Mouse (Mus musculus) right cerebral cortex, postnatal 36 days (tissue): ENCODE results near the gene Magi1.
A peak's percentile ranks its signal among the peaks of the same experiment; 100 is the strongest.

Experiments used
- DNase-seq, 2 experiments: peaks; one replicate each; pipeline ENCODE4 v3.0.0; 2022; ENCODE audit warnings: low spot score in 2 of 2, mixed read lengths in 1 of 2

Gene Magi1

DNA sequence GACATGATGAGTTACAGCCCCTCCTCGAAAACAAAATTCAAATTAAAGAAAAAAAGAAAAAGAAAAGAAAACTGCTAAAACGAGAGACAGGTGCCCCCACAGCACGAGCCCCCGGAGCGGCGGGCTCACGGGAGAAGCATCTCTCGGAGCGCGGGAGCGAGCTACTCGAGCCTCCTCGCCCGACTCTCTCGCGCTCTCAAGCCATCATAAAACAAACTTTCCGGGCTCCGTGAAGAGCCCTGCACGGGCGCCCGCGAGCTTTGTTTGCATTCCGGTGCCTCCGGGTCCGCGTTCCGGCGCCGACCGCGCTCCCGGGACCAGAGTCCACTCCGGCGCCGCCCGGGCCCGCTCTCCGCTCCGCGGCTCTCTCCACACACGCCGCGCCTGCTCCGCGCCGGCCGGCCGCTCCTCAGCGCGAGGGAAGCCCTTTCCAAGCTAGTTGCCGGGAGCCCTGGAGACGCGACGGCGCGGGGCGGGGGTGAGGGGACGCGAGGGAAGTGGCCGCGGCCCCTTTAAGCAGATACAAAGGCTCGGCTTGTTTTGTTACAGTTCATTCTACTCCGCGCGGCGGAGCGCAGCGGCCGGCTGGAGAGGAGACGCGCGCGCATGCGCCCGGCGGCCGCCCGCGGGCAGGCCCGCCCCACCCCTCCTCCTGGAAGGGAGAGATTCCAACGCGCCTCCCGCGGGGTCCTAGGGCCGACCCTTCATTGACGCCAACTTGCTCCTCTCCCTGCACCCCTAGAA lies at the start of gene Magi1:
Gene Magi1, minus strand, starts transcription at position 600 of the 744 bp plus-strand sequence.
- peak; percentile 94 for DNase-seq

DNA sequence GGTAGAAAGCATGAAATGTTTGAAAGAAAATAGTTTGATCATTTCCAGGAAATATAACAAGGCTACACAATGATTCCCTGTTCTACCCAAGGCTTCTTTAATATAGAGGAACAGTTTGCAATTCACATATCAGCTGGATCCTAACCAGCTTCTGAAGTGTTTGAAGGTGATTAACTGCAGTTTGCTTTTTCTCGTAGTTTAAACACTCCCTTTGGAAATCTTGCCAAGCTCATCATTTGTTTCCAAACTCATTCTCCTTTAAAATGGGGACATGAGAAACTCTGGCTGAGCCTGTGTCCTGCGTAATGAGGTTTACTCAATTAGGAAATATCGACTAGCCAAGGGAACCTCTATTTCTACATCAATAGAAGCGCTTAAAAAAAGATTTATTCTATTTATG lies 43.4 kb upstream of the Magi1 start:
- DNase-seq = no peak

DNA sequence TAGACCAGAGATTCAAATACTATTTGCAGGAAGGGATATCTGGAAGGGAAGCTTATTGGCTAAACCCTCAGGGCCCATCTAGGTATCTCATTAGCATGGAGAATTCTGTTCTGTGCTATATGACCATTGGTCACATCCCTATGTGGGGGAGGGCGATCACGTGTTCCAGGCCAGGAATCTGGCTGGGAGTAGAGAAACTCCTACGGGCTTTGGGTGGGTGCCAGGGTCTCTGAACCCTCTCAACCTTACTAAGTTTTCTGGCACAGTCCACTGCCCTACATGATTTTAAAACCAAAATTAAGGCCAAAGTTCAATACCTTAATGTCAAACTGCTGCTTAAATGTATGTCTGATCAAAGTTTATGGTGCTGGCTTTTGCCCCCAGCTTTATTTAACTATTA lies 33.2 kb upstream of the Magi1 start:
- no peak for DNase-seq

DNA sequence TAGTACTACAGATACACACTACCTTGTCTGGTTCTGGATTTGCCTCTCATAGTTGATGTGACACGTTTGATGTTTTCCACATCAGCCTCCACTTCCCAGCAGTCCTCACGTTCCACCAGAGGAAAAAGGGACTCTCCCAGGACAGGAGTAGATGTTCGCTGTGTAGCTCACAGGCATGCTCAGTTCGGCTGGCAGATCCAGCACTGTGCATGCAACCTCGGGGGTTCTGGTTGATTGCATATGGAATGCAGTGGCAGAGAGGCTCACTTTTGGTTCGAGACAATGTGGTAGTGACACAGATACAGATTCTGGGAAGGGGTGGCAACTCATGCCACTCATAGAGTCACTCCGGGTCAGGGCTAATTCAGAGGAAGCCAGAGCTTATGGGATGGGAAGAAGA lies 28.6 kb upstream of the Magi1 start:
- no peak for DNase-seq

DNA sequence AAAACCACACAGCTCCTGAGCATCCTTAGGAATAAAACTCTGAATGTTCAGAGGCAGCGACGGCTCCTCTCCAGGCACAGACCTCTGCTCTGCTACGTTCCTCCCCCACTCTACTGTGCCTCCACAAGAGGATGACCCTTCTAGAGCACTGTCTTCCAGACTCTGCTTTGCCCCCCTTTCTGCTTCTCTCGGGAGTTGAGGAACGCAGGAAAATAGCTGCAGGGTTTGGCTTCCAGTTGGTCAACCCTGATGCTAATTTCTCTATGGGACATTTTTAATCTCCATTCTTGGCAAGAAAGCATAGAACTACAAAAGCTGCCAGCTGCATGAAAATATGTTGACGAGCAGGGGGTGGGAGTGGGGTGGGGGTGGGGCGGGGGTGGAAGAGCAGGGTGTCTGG lies 24.8 kb upstream of the Magi1 start:
- DNase-seq = no peak

DNA sequence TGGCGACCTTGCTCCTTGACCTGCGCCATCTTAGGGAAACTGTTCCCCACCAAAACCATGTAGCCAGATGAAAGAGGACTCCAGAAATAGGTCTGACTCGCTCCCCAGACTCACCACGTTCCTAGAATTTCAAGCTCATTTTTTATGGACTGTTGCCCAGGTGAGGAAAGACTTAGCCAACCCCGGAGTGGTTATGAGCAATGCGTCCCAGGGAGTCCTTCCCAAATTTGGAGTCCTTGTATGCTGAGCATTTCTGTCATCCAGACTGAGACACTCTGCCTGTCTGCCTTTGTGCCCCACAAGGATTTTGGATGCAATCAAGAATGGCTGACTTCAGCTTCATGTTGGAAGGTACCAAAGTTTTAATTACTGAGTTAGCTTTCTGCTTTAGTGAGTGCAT lies 19.8 kb upstream of the Magi1 start:
- no peak for DNase-seq

DNA sequence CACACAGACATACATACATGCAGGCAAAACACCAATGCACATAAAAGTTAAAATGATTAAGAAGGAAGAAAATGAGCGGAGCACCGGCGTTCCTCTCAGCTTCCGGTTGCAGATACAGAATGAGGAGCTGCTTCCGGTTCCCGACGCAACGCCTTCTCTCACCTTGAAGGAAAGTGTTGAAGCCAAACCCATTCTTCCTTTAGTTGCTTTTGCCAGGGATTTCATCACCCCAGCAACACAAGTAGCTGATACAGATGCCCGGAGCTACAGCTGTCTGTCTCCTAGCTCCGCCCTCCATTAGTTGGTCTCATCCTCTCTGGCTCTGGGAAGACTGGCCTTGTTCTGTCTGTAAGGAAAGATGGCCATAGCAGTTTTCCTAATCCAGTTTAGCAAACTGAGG lies 18.1 kb upstream of the Magi1 start:
- no peak for DNase-seq

DNA sequence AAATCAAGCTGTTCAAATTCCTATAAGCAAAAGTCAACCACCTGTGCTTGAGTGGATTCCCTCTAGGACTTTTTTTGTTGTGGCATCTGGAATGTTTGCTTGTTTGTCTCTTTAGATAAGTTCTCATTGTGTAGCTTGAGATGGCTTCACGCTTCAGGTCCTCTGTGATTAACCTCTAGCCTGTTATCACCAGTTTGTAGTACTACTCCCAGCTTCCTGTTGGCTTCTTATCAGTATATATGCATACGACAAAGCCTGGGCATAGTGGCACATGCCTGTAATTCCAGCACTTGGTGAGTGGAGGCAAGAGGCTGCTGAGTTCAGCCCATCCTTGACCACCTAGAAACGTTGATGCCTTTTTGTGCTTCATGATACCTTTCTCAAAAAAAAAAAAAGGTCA lies 16.8 kb upstream of the Magi1 start:
- DNase-seq = no peak

DNA sequence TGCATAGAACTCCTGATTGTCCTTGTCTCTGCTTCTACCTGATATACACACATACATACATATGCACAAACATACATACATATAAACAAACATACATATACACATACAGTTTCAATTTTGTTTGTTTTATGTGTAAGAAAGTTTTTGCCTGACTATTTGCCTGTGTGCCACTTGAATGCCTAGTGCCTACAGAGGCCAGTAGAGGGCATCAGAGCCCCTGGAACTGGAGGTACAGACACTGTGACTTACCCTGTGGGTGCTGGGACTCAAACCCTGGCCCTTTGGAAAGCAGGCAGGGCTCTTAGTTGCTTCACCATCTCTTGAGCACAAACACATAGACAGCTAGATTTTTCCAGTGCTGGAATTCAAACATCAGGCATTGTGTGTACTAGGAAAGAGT lies 3.7 kb upstream of the Magi1 start:
- no peak for DNase-seq

DNA sequence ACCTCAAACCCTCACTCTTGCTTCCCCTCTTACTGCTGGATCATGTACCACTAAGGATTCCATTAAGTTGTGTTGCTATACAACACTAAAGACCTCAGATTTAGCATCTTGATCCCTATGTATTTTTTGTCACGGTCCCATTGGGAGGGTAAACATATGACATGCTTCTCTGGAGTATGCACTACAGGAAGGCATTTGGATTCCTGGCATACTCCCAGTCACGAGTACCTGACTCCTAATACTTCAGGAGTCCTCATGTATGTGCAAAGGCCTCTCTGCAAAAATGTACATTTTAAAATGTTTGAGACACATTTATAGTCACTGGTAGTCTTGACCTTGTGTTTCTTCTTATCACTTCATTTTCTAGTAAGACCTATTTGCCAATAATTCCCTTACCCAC lies 2.8 kb upstream of the Magi1 start:
- DNase-seq = no peak

DNA sequence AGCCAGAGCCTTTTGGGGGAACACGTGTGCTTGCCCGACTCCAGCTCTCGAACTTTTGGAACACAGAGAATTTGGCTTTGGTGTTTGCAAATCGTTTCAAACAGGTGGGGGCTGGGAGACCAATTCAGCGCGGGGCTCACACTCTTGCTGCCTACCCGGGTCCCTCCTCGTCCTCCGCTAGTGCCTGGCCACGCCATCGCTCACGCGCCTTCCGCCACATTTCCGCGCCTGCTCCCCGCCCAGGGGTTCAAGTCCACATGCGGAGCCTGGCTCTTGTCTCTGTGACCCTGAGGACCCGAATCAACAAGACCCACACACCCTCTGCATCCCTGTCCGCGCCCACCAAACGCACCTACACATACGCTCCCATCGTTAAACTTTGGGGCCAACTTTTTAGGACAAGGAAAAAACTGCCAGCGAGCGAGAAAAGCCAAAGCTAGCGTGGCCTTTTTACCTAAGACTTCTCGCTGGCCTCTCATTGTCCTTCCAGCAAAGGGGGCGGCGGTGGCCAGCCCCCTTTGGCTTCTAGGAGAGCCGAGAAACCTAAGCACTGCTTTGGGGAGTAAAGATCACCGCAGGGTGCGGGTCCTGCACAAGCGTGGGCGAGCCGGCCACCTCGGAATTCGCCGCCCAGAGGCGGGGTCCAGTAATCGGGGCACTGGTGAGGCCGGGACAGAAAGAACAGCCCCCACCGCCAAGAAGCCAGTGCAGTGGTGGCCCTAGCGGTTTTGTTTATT lies 540 bp upstream of the Magi1 start:
- DNase-seq = no peak

DNA sequence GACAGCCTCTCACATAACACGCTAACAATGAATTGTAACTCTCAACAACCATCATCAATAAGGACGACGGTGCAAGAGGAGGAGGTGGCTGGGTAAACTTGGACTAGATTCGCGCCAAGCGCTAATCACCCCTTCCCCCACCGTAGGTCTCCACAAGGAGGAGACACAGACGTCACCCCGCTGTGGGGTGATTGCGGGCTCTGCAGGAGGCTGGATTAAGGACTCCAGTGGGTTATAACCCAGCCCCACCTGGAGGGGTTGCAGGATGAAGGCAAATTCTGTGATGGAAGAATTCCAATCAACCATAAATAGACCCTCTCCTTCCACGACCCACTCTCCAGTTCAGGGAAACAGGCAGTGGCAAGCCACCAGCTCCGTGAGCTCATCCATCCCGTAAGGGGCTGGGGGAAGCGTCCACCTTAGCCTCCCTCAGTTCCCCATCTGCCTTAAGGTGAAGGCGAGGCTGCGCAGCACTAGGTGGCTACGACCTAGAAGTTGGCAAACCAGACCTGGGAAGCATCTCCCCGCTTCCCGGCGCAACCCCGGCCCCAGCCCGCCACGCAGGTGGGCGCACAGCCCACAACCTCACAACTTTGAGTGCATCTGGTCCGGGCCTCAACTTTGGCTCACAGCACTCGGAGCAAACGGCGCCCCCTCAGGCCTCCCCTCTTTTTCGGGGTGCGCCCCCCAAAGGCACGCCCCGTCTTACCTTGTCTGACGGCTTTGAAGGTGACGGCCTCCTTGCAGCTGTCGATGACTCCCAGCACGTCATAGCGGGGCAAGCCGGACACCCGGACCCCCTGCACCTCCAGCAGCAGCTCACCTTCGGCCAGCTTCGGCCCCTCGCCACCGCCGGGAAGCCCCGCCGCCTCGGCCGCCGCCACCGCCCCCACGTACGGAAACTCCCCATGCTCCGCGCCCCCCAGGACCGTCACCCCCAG lies 1.1 kb downstream of the Magi1 start:
- peak in 1 of 2 experiments; percentile 21 for DNase-seq

DNA sequence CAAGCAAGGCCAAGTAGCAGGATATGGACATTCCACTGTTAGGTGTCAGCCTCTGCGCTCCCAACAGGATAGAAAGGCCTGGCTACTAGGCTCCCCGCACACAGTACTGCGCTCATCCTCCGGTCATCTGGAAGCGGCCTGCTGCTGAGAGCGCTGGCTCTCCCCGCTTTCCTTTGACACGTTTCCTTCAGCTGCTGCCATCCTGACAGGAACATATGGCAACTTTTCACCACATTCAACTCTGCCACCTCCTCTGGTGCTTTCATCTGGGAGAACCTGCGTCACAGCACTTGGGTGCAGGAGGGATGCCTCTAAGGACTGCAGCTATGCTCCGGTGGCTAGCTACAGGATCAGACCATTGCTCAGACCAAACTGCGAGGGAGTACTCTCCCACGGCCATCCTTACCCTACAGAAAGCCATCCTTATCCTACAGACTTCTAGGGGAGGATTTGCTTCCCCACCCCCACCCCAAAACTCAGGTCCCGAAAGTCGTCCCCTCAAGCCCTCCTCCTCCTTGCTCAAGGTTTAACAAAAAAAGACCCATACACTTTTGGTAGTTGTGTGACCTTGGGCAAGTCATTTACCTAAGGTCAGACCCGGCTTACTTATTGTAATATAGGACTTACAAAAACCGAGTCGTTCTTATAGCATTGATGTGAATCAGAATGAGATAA lies 2.0 kb downstream of the Magi1 start:
- peak in 1 of 2 experiments; percentile 61 for DNase-seq

DNA sequence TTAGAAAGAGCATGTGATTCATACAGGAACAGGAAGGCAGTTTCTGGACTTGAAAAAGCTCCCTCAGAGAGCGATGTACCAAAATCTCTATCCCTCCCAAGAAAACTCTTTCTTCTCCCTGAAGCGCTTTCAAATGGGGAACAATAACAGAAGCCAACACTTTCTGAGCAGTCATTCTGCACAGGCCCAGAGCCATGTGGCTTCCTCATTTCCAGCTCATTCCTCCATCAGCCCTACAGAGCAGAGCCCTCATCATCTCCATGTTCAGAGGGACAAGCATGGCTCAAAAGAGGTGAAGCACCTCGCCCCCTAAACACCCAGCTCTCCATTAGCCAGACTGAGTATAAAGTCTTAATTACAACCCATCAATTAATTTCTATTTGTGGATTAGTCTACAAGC lies 9.8 kb downstream of the Magi1 start:
- DNase-seq = no peak

DNA sequence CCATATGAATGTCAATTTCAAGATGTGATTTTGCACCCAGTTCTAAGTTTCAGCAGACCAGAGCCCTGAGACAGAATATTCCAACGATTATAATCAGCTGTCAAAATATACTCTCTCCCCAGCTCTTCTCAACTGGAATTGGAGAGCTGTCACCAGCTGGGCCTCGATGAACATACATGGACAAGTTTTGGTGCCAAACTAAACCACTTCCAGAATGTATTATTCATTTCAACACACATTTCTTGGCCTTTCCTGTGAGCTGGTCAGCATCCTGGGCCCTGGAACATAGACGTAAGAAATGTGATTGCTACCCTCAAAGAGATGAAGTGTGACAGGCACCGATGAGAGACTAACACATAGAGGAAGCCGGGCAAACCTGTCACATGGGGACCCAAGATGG lies 13.7 kb downstream of the Magi1 start:
- DNase-seq = no peak

DNA sequence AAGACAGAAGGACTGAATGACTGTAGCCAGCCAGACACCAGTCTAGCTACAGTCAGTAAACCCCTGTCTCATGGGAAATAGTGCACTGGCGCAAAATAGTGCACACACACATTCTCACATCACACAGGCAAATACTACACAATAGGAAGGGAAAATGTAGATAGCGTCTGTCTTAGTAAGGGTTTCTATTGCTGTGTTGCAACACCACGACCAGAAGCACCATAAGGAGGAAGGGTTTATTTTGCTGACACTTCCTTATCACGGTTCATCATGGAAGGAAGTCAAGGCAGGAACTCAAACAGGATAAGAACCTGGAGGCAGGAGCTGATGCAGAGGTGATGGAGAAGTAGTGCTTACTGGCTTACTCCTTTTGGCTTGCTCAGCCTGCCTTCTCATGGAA lies 14.5 kb downstream of the Magi1 start:
- DNase-seq = no peak

DNA sequence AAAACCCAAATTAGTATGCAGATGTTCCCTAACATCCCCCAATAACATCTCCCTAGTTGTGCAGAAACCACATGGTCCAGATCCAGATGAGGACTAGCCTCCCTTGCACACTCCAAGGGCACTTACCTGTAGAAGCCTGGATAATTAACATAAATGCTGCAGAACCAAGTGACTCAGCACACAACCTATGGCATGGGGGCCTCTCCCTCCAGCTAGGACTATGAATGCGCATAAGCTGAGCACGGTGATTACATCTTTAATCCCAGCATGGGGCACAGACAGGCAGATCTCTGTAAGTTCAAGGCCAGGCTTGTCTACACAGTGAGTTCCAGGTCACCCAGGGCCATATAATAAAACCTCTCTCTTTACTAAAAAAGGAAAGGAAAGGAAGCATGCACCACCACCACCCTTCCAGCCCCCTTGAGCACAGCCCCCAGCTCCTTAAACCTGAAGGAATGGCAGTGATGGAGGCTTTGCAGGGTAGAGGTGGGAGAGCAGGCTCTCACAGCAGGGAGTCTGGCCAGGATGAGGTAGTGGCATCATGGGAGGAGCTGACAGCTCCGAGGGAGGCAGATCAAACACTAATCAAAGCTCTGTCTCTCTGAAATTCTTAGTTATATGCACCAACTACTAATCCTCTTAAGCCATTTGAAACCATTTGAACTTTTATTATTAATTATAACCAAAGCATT lies 18.3 kb downstream of the Magi1 start:
- DNase-seq = no peak

DNA sequence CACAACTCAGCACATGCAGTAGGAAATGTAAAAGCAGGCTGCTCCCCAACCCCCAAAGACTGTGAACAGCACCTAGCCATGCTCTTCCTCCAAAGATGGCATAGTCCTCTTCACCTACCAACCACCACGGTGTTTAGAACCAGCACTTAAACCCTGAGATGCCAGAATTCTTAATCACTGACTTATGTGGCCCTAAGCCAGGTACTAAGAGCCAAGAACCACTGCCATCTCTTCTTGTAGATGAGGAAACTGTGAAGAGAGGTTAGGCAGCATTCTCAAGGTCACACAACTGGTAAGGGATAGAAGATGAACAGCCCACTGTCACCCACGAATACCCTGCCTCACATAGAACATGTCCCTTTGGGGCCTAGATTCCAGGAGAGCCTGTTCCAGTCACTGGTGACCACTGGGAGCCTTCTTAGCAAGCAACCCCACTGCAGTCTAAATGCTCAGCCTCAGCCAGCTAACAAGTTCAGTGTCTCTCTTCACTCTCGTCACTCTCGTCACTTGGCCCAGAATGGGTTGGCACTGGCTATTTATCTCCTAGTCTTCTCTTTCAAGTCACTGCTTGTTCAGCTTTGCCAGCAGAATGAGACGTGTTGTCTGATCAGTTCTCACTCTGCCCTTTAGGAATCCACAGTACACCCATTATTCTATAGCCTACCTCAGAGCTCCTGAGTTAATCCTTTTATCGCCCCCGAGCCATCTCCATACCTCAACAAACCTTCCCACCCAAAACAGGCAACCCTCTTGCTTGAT lies 19.4 kb downstream of the Magi1 start:
- DNase-seq = no peak

DNA sequence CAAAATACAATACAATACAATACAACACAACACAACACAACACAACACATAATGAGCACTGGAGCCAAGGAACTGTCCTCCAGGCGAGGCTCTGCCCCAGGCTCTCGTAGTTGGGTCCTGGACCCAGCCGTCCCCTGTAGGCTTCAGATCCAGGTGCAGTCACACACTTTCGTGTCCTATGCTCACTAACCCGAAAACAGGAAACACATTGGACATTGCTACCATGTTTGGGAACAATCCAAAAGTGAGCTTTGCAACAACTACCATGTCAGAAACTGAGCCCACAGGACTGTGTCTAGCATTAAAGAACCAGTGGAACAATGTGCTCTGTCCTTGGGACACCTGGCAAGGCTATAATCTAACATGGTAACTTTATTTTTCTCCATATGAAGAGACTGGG lies 22.9 kb downstream of the Magi1 start:
- no peak for DNase-seq

DNA sequence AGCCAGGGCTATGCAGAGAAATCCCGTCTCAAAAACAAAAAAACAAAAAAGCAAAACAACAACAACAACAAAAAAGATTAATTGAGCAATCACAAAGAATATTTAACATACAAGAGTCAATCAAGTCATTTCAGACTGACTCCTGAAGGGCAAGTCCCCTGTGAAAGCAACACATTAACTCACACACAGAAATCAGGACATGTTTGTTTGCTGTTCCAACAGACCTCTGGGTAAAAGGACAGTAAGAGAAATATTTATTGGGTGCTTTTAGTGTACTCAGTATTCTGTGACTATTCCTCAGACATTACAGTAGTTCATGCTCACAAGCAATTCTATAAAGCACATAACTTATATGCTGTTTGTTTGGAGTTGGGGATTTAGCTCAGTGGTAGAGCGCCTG lies 23.7 kb downstream of the Magi1 start:
- DNase-seq = no peak

DNA sequence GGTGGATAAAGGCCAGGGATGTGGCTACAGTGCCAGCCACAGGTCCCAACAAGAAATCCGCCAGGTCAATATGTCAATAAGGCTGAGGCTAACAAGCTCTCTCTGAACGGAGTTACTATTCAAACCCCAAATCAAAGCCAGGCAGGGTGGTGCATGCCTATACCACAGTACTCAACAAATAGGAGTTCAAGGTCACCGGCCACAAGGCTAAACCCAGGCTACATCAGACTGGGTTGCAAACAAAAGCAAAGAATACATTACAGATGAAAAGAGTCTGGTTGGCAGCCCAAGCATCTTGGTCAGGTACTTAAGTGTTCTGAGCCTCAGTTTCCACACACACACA lies 25.9 kb downstream of the Magi1 start:
- no peak for DNase-seq
